Mouse (Mus musculus) intestine, embryonic 14.5 days (tissue): Measurements from ENCODE around the gene Drg1. TPM values are rescaled to one million over a fixed set of nuclear protein-coding genes. Genes with fewer than 3 reads are reported as not detected.
A peak's percentile ranks its signal among the peaks of the same experiment; 100 is the strongest.

Experiments
- ATAC-seq: fragments of 200-750 bp; cut with Nextera tagmentation; replicated peaks from 2 replicates; pipeline ENCODE4 v1.8.0; 2017; ENCODE audit warnings: low read depth, moderate number of reproducible peaks, moderate TSS enrichment, moderate library complexity; ENCODE audit not compliant: low FRiP score, low TSS enrichment
- DNase-seq: peaks from one replicate; pipeline ENCODE4 v3.0.0-alpha.2; 2018; ENCODE audit warnings: low spot score
- H3K27ac ChIP-seq: fragments of 300-500 bp; sonication (generic); 2 replicates; pipeline ENCODE4 v1.5.1; 2014; ENCODE audit warnings: low read depth, mild to moderate bottlenecking, control low read depth
- H3K27me3 ChIP-seq: fragments of 300-500 bp; sonication (generic); replicated peaks from 2 replicates; pipeline ENCODE4 v1.6.1; 2014; ENCODE audit warnings: low read length, control low read depth; ENCODE audit not compliant: control insufficient read depth, insufficient read depth
- H3K36me3 ChIP-seq: fragments of 300-500 bp; sonication (generic); 2 replicates; pipeline ENCODE4 v1.6.1; 2014; ENCODE audit warnings: low read length, control low read depth; ENCODE audit not compliant: control insufficient read depth, insufficient read depth
- H3K4me1 ChIP-seq: fragments of 300-500 bp; sonication (generic); replicated peaks from 2 replicates; pipeline ENCODE4 v1.6.1; 2014; ENCODE audit warnings: low read length, control low read depth, mixed read lengths; ENCODE audit not compliant: control insufficient read depth, insufficient read depth
- H3K4me2 ChIP-seq: fragments of 300-500 bp; sonication (generic); 2 replicates; pipeline ENCODE4 v1.6.1; 2014; ENCODE audit warnings: low read length
- H3K4me3 ChIP-seq: fragments of 300-500 bp; sonication (generic); 2 replicates; pipeline ENCODE4 v1.5.1; 2014; ENCODE audit warnings: low read depth, low read length, control low read depth, mixed read lengths
- H3K9ac ChIP-seq: fragments of 300-500 bp; sonication (generic); 2 replicates; pipeline ENCODE4 v1.6.1; 2014; ENCODE audit warnings: mild to moderate bottlenecking, low read length
- H3K9me3 ChIP-seq: fragments of 300-500 bp; sonication (generic); 2 replicates; pipeline ENCODE4 v1.6.1; 2016; ENCODE audit warnings: low read length, control low read depth; ENCODE audit not compliant: control insufficient read depth
- WGBS: fragments of 180-500 bp; shearing (Covaris S2); extraction: QIAGEN DNeasy Blood & Tissue Kit; methylation state at CpG from one replicate; pipeline ENCODE4 v1.1.7; 2014; 5-methylcytosine and 5-hydroxymethylcytosine counted together
- polyA plus RNA-seq: library from polyadenylated mRNA; unstranded; fragments of >200 nt; fragmentation: Nextera tagmentation; extraction: Ambion mirVana; gene quantifications from 2 replicates; pipeline ENCODE4 v1.2.1, GENCODE M21; 2014

Drg1 gene
- polyA plus RNA-seq, 1 experiment from 2014 or later = 221 TPM

- H3K27ac ChIP-seq = peak overlapping the region; percentile 100
- no peaks in the 10 kb centered on the region for H3K9me3 ChIP-seq
- no peak for ATAC-seq
- H3K36me3 ChIP-seq = peaks cover 46% of the 10 kb centered on the region
- H3K27me3 ChIP-seq = no peaks in the 10 kb centered on the region
- H3K9ac ChIP-seq = peak overlapping the region; percentile 98
- 2% methylated on average over 8 of the region's 8 CpGs for WGBS
- H3K4me3 ChIP-seq = peak overlapping the region; percentile 81
- H3K4me1 ChIP-seq = peaks cover 26% of the 10 kb centered on the region
- DNase-seq = peak; percentile 74
- peak overlapping the region; percentile 95 for H3K4me2 ChIP-seq
Observed at GRCm38 (mm10) chr11:3292711-3293249, 26.6 kb upstream of the Drg1 start.

GRCm38 (mm10) chr11:3292062-3292421 is 25.8 kb upstream of the Drg1 start:
- Histone ChIP-seq H3K4me1 (peaks cover 32% of the 10 kb centered on the region), H3K4me2 (peak overlapping the region; percentile 95), H3K27me3 (no peaks in the 10 kb centered on the region), H3K4me3 (peak overlapping the region; percentile 81), H3K27ac (peak overlapping the region; percentile 100), H3K9me3 (no peaks in the 10 kb centered on the region), H3K9ac (peak overlapping the region; percentile 98), H3K36me3 (peaks cover 39% of the 10 kb centered on the region)
- DNase-seq (peak; percentile 89), ATAC-seq (0 out of 2 replicates have a peak, but pooled peaks have one; percentile 7)
- 2% methylated on average over 8 of the region's 8 CpGs for WGBS

GRCm38 (mm10) chr11:3291311-3292061 is 25.3 kb upstream of the Drg1 start:
- H3K27me3 ChIP-seq = no peaks in the 10 kb centered on the region
- DNase-seq (peak; percentile 75), ATAC-seq (no peak)
- peak overlapping the region; percentile 81 for H3K4me3 ChIP-seq
- H3K9ac ChIP-seq = peak overlapping the region; percentile 98
- peaks cover 34% of the 10 kb centered on the region for H3K36me3 ChIP-seq
- H3K27ac ChIP-seq = peak overlapping the region; percentile 100
- 1% methylated on average over 26 of the region's 26 CpGs for WGBS
- H3K4me1 ChIP-seq = peaks cover 34% of the 10 kb centered on the region
- peak overlapping the region; percentile 95 for H3K4me2 ChIP-seq
- no peaks in the 10 kb centered on the region for H3K9me3 ChIP-seq

DNA sequence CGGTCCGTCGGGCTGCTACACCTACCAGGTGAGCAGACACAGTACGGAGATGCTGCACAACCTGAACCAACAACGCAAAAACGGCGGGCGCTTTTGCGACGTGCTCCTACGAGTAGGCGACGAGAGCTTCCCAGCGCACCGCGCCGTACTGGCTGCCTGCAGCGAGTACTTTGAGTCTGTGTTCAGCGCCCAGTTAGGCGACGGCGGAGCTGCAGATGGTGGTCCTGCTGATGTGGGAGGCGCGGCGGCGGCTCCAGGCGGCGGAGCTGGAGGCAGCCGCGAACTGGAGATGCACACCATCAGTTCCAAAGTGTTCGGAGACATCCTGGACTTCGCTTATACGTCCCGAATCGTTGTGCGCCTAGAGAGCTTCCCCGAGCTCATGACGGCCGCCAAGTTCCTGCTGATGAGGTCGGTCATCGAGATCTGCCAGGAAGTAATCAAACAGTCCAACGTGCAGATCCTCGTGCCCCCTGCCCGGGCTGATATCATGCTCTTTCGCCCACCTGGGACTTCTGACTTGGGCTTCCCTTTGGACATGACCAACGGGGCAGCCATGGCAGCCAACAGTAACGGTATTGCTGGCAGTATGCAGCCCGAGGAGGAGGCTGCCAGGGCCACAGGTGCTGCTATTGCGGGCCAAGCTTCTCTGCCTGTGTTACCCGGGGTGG is 24.6 kb upstream of the Drg1 start:
- Histone ChIP-seq H3K36me3 (peaks cover 26% of the 10 kb centered on the region), H3K27ac (peak overlapping the region; percentile 100), H3K9ac (peak overlapping the region; percentile 98), H3K4me1 (peaks cover 30% of the 10 kb centered on the region), H3K4me3 (peak overlapping the region; percentile 81), H3K27me3 (no peaks in the 10 kb centered on the region), H3K4me2 (peak overlapping the region; percentile 95), H3K9me3 (no peaks in the 10 kb centered on the region)
- DNase-seq = peak; percentile 76
- WGBS = 0% methylated on average over 50 of the region's 50 CpGs
- ATAC-seq = no peak

- Histone ChIP-seq H3K4me2 (peak overlapping the region; percentile 95), H3K36me3 (peaks cover 19% of the 10 kb centered on the region), H3K27me3 (no peaks in the 10 kb centered on the region), H3K4me3 (peak overlapping the region; percentile 81), H3K4me1 (peaks cover 28% of the 10 kb centered on the region), H3K9me3 (no peaks in the 10 kb centered on the region), H3K9ac (peak overlapping the region; percentile 98), H3K27ac (peak overlapping the region; percentile 100)
- DNase-seq (peak; percentile 94), ATAC-seq (peak; percentile 61)
- under 1% methylated on average over 68 of the region's 92 CpGs for WGBS
Observed at GRCm38 (mm10) chr11:3289803-3290639, 23.8 kb upstream of the Drg1 start.

GRCm38 (mm10) chr11:3289302-3289802 is 23.1 kb upstream of the Drg1 start:
- H3K9me3 ChIP-seq = no peaks in the 10 kb centered on the region
- DNase-seq = no peak
- ATAC-seq = peak; percentile 86
- peak overlapping the region; percentile 95 for H3K4me2 ChIP-seq
- peaks cover 24% of the 10 kb centered on the region for H3K4me1 ChIP-seq
- no peaks in the 10 kb centered on the region for H3K27me3 ChIP-seq
- H3K36me3 ChIP-seq = peaks cover 13% of the 10 kb centered on the region
- peak overlapping the region; percentile 98 for H3K9ac ChIP-seq
- peak overlapping the region; percentile 81 for H3K4me3 ChIP-seq
- under 1% methylated on average over 35 of the region's 40 CpGs for WGBS
- peak overlapping the region; percentile 100 for H3K27ac ChIP-seq

GRCm38 (mm10) chr11:3288521-3289301 is 22.5 kb upstream of the Drg1 start, which contains the start of gene Patz1:
Gene Patz1, plus strand, starts transcription at chr11:3288874.
- DNase-seq (peak; percentile 92), ATAC-seq (no peak)
- H3K36me3 ChIP-seq = peaks cover 7% of the 10 kb centered on the region
- peak within 1 kb of the TSS; percentile 95 for H3K4me2 ChIP-seq
- H3K4me3 ChIP-seq = peak within 1 kb of the TSS; percentile 81
- H3K9me3 ChIP-seq = no peaks in the 10 kb centered on the region
- H3K27me3 ChIP-seq = no peaks in the 10 kb centered on the region
- WGBS = under 1% methylated on average over 41 of the region's 41 CpGs
- peak within 1 kb of the TSS; percentile 98 for H3K9ac ChIP-seq
- H3K4me1 ChIP-seq = peaks cover 22% of the 10 kb centered on the region
- H3K27ac ChIP-seq = peak within 1 kb of the TSS; percentile 100
